Mouse (Mus musculus): Measurements from ENCODE around the gene Efr3b. TPM values are rescaled to one million over a fixed set of nuclear protein-coding genes. Genes with fewer than 3 reads are reported as not detected.

Gene Efr3b
- polyA plus RNA-seq, 1 experiment from 2014 or later = 2.6 TPM

Other genes starting within 250 kb of the Efr3b start
- gene Dnmt3a, start 232.9 kb downstream of the Efr3b start, polyA plus RNA-seq (2015; fragmentation: Nextera tagmentation; extraction: Ambion mirVana) = 52.8 and 53.8 TPM in 2 replicates
- gene Pomc, start 84.0 kb downstream of the Efr3b start, polyA plus RNA-seq (2015; fragmentation: Nextera tagmentation; extraction: Ambion mirVana) = 2.4 and 2.5 TPM in 2 replicates
- gene Dnajc27, start 43.7 kb upstream of the Efr3b start, polyA plus RNA-seq (2015; fragmentation: Nextera tagmentation; extraction: Ambion mirVana) = 3.7 and 3.9 TPM in 2 replicates
- 5.0 and 5.4 TPM in 2 replicates for gene Adcy3, start 94.2 kb upstream of the Efr3b start, polyA plus RNA-seq (2015; fragmentation: Nextera tagmentation; extraction: Ambion mirVana)
- 5.5 and 5.6 TPM in 2 replicates for gene Ptrhd1, start 195.1 kb upstream of the Efr3b start, polyA plus RNA-seq (2015; fragmentation: Nextera tagmentation; extraction: Ambion mirVana)
- 9.8 and 11.1 TPM in 2 replicates for gene Cenpo, start 195.4 kb upstream of the Efr3b start, polyA plus RNA-seq (2015; fragmentation: Nextera tagmentation; extraction: Ambion mirVana)